Mouse (Mus musculus): ENCODE measurements around the gene Ppef1.

The Ppef1 gene

GRCm38 (mm10) chrX:160598055-160598454 is 137.5 kb downstream of the Ppef1 start:
- no peak for DNase-seq (ENCODE audit: low read depth)

- DNase-seq (ENCODE audit: low read depth): no peak
These were observed 142.6 kb downstream of the Ppef1 start for GRCm38 (mm10) chrX:160592933-160593332.

GRCm38 (mm10) chrX:160590147-160590546 is 145.4 kb downstream of the Ppef1 start:
- no peak for DNase-seq (ENCODE audit: low read depth)

GRCm38 (mm10) chrX:160588523-160588922 is 147.0 kb downstream of the Ppef1 start:
- no peak for DNase-seq (ENCODE audit: low read depth)

- DNase-seq (ENCODE audit: low read depth): no peak
These were observed 150.5 kb downstream of the Ppef1 start for GRCm38 (mm10) chrX:160585110-160585509.

GRCm38 (mm10) chrX:160584148-160584838 is 151.3 kb downstream of the Ppef1 start:
- no peak for DNase-seq (ENCODE audit: low read depth)

- DNase-seq (ENCODE audit: low read depth): no peak
These were observed 152.0 kb downstream of the Ppef1 start for GRCm38 (mm10) chrX:160583589-160583988.
